Mouse (Mus musculus) cerebellum, adult 8-10 months (tissue): ENCODE data around the gene Serpina11.
"Not testable (repeated sequence)": the region's sequence is repeated elsewhere in the genome, so short reads cannot be mapped to it uniquely, and the experiment has no call there.

Experiments
- DNase-seq: peaks from one replicate; pipeline ENCODE4 v3.0.0; 2022

Gene Serpina11

GRCm38 (mm10) chr12:103969577-103970116 is 20.1 kb downstream of the Serpina11 start:
- no peak for DNase-seq

- DNase-seq, result no peak
Observed at GRCm38 (mm10) chr12:103966761-103967160, 23.0 kb downstream of the Serpina11 start.

- DNase-seq, result no peak
Observed at GRCm38 (mm10) chr12:103963288-103963687, 26.5 kb downstream of the Serpina11 start.

- no peak for DNase-seq
Observed at GRCm38 (mm10) chr12:103962860-103963259, 26.9 kb downstream of the Serpina11 start.

GRCm38 (mm10) chr12:103962337-103962736 is 27.4 kb downstream of the Serpina11 start:
- DNase-seq, result no peak

GRCm38 (mm10) chr12:103961716-103962115 is 28.0 kb downstream of the Serpina11 start:
- no peak for DNase-seq

- no peak for DNase-seq
Observed at GRCm38 (mm10) chr12:103958798-103959197, 31.0 kb downstream of the Serpina11 start, which contains the start of gene Serpina1e. Gene Serpina1e, minus strand, starts transcription at chr12:103958975.

- DNase-seq, result not testable (repeated sequence)
Observed at GRCm38 (mm10) chr12:103956555-103956954, 33.2 kb downstream of the Serpina11 start.

- DNase-seq, result not testable (repeated sequence)
Observed at GRCm38 (mm10) chr12:103952972-103953371, 36.8 kb downstream of the Serpina11 start.

- DNase-seq, result no peak
Observed at GRCm38 (mm10) chr12:103946243-103946642, 43.5 kb downstream of the Serpina11 start.
